ENCODE assay signal across 13 mouse cellular contexts in genomic region chr2:75542781-75543180, GRCm38 (mm10).
A peak's percentile ranks its signal among the peaks of the same experiment; 100 is the strongest.
DNase-seq lines count a peak whose midpoint lies in the region; TF ChIP-seq lines count a peak whose summit lies in the region.
"Had no signal": no experiment of that assay in that cellular context is flagged by ENCODE, and none has a peak within 500 bp of the region (broad histone marks: within the 10 kb centered on the region; RNA-seq: fewer than 3 reads in every experiment).

No protein-coding gene starts in this region.

- H3K4me3 ChIP-seq in cerebellum, adult 2 months (replicated peaks; ENCODE audit: insufficient read depth, low read depth, low read length), result no peak overlapping the region
- no peak overlapping the region for H3K4me3 ChIP-seq in kidney, adult 2 months (ENCODE audit: insufficient read depth, low read depth, low read length)
- H3K4me3 ChIP-seq: embryonic facial prominence, embryonic 12.5 days; forebrain, embryonic 12.5 days had no signal

- H3K27ac ChIP-seq in cerebellum, adult 2 months (ENCODE audit: insufficient read depth, low read length), result no peak overlapping the region
- H3K27ac ChIP-seq in kidney, adult 2 months (ENCODE audit: insufficient read depth, low read depth, low read length), result no peak overlapping the region
- H3K27ac ChIP-seq: embryonic facial prominence, embryonic 12.5 days; forebrain, embryonic 12.5 days had no signal

- no peaks in the 10 kb centered on the region for H3K36me3 ChIP-seq in kidney, adult 2 months (ENCODE audit: control insufficient read depth, insufficient read depth, low read length)
- H3K36me3 ChIP-seq: embryonic facial prominence, embryonic 12.5 days; forebrain, embryonic 12.5 days had no signal

- H3K4me1 ChIP-seq in cerebellum, adult 2 months (ENCODE audit: control insufficient read depth, insufficient read depth, low read length), result no peaks in the 10 kb centered on the region
- H3K4me1 ChIP-seq in kidney, adult 2 months (ENCODE audit: control insufficient read depth, insufficient read depth, low read length), result peaks cover 3% of the 10 kb centered on the region; the same call in 1 of the 2 replicates

- 16% methylated on average over 5 of the region's 5 CpGs for WGBS in cerebellum, adult 2 months
- 56% methylated on average over 5 of the region's 5 CpGs for WGBS in kidney, adult 2 months

- DNase-seq in cerebellum, postnatal 10 days, result peak; percentile 50 to 51
- no peak for DNase-seq in cerebellum, adult 2 months
- DNase-seq in kidney, postnatal 10 days, result peak; percentile 38
- DNase-seq in kidney, adult 2 months, result no peak
- peak; percentile 7 for DNase-seq in testis, postnatal 14 days (ENCODE audit: low spot score)
- no peak for DNase-seq in testis, postnatal 10 days (ENCODE audit: low spot score)
- no peak for DNase-seq in spleen, postnatal 36 days (ENCODE audit: low spot score in 2 of 2)
- no peak for DNase-seq in adrenal gland, adult 18-20 months (ENCODE audit: low spot score in 2 of 2)
- DNase-seq: cerebellum, adult 9-10 months; gastrocnemius, postnatal 36 days; liver, postnatal 0 days had no signal

- H3K27me3 ChIP-seq in cerebellum, adult 2 months (ENCODE audit: control insufficient read depth, insufficient read depth, low read length), result no peaks in the 10 kb centered on the region
- H3K27me3 ChIP-seq in kidney, adult 2 months (replicated peaks; ENCODE audit: control insufficient read depth, insufficient read depth, low read length), result no peaks in the 10 kb centered on the region; the same call in 1 of the 2 replicates
- H3K27me3 ChIP-seq: embryonic facial prominence, embryonic 12.5 days; forebrain, embryonic 12.5 days had no signal

- TF ChIP-seq POLR2A in cerebellum, adult 2 months (IDR thresholded peaks at IDR 0.05; ENCODE audit: borderline replicate concordance, insufficient read depth, low read length), result no peak
- TF ChIP-seq POLR2A in kidney, adult 2 months (IDR thresholded peaks at IDR 0.05; ENCODE audit: low read depth, low read length), result no peak

- TF ChIP-seq CTCF in cerebellum, adult 2 months (IDR thresholded peaks at IDR 0.05; ENCODE audit: borderline replicate concordance, insufficient read depth, low read depth, low read length), result no peak
- no peak for TF ChIP-seq CTCF in kidney, adult 2 months (conservative IDR thresholded peaks at IDR 0.05; ENCODE audit: insufficient read depth, insufficient read length, low read depth, low read length)

Comparison
In these comparisons a context has a peak if more than half of its experiments do, and no peak if none do; other contexts are left out.
1. DNase-seq: peak in cerebellum, postnatal 10 days (2 of 2), kidney, postnatal 10 days (single experiment) and testis, postnatal 14 days (single experiment); none in cerebellum, adult 2 months (0 of 2), kidney, adult 2 months (single experiment), testis, postnatal 10 days (single experiment), spleen, postnatal 36 days (0 of 2) and adrenal gland, adult 18-20 months (0 of 2).